Mouse (Mus musculus) erythroblast, embryonic 14.5 days (primary cell): ENCODE data around the gene Paics.

Experiments used
- GATA1 ChIP-seq: IDR thresholded peaks from 2 replicates; pipeline ENCODE4 v1.6.1; 2012; ENCODE audit warnings: low read length, inconsistent platforms, mixed read lengths
- TAL1 ChIP-seq: IDR thresholded peaks from 3 replicates; pipeline ENCODE4 v1.6.1; 2012; ENCODE audit warnings: low read length, inconsistent platforms, mixed read lengths

DNA sequence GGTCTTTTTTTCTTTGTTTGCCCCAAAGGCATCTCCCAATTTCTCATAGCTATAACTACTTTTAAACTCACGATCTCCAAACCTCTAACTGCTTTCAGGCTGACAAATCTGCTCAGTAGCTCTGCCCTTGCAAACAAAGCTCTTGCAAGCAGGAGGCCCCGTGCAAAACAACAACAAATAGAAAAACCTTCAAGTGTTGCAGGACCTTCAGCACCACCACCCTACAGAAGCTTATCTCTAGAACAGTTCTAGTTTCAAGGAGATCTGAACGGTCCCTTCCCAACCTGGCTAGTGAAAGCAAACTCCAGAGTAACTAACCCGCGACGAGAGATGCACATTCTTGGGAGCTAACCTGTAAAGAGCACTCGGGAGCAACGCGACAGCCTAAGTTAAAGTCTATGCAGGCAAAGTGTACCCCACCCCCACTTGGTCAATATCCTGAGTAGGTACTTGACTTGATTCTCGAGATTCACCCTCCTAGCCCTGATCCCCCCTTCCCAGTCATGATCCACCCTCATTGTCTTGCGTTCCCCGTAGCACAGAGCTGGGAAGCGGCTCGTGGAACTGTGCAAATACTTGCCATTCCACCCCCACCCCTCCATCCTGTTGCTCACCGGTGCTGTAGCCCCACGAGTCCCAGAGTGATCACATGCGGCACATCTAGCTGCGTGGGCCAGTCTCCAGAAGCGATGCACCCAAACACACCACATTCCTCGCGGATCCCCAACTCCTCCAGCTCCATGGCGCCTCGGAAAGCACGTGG lies 583 bp upstream of the Paics start:
- TF ChIP-seq GATA1 (no peak), TAL1 (no peak)
